Mouse (Mus musculus) naive thymus-derived CD4-positive, alpha-beta T cell, adult 5 months (primary cell): ENCODE results near the gene Ldah. TPM values are rescaled to one million over a fixed set of nuclear protein-coding genes. Genes with fewer than 3 reads are reported as not detected.

Experiments used
- polyA plus RNA-seq: library from polyadenylated mRNA; unstranded; fragments of 100-300 nt; shearing (Covaris generic); gene quantifications from one replicate; pipeline ENCODE4 v1.2.1, GENCODE M21; 2017

Ldah gene
- polyA plus RNA-seq, result 49.7 TPM

DNA sequence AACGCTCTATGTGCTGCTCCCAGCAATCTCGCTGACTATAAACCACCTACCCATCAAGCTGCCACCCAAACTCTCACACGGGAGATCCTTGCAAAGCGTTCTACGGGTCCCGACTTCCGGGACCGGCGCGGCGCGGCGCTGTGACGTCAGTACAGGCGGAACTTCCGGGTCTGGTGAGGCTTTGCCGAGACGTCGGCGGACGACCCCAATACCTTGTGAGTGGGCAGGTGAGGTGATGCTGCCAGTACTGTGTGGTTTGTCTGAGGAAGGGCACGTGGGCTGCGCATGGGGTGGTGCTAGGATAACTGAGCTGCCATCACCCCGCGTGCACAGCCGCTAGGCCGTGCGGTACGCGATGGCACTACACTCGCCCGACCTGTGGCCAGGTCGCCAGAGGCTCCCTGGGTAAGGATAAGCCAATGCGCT, at the start of gene Ldah:
Gene Ldah (plus strand): TSS at position 130 of the 426 bp plus-strand sequence.

DNA sequence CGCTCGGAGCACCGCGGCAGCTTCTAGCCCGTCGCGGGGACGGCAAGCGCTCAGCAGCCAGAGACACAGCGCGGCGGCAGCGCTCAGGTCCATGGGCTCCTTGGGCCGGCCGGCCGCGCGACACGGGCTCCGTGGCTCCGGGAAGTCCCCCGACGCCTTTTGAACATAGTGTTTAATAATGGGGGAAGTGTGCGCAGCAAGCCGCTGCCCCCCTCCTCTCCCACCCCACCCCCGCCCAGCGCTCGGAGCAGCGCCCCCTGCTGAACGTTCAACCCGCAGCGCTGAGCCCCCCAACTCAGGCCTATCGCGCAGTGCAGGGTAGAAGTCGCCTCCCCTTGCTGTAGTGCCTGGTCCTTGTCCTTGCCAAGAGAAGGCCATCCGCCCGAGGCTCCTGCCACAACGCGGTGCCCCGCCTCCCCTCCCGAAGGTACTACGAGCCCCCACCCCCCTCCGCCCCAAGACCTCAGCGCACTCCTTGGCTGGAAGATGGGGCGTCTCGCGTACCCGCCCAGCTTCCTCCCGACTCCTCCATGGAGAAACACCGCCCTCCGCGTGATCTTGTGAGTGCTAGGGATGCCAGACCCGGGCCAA, 94.0 kb downstream of the Ldah start, which contains the start of gene Gdf7:
Gene Gdf7 (minus strand): TSS at position 114 of the 591 bp plus-strand sequence.

DNA sequence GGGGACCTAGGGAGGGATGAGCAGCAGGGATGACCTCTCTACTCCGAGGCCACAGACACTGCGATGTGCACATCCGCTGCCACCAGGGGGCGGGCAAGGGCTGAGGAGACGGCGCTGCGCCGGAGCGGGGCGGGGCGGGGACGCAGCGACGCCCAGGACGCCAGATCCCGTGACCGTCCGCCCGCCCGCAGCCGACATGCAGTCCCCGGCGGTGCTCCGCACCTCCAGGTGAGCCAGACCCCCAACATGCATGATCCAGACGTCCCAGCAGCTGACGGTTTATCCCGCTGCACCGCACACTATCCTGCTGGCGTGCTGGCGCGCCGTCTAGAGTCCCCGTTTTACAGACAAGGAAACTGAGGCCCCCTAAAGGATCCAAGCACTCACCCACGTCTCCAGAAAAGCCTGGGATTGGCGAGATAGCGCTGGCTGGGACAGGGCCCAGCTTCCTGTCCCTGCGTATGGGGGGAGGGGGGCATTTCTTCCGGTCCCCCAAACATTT, 105.4 kb downstream of the Ldah start, which contains the start of gene Hs1bp3:
Gene Hs1bp3 (plus strand): TSS at position 163 of the 502 bp plus-strand sequence.

Other genes with a start within 250 kb of the Ldah start
- gene Apob, start 230.5 kb upstream of the Ldah start, polyA plus RNA-seq, result 0.02 TPM
- gene Gdf7, start 93.8 kb downstream of the Ldah start, polyA plus RNA-seq, result not detected
- gene Hs1bp3, start 105.3 kb downstream of the Ldah start, polyA plus RNA-seq, result 4.2 TPM